Mouse (Mus musculus): ENCODE measurements around the gene Daw1.

Daw1 gene

GRCm38 (mm10) chr1:83187154-83187553 is 27.6 kb downstream of the Daw1 start:
- DNase-seq (ENCODE audit: low read depth, low spot score) = no peak

DNA sequence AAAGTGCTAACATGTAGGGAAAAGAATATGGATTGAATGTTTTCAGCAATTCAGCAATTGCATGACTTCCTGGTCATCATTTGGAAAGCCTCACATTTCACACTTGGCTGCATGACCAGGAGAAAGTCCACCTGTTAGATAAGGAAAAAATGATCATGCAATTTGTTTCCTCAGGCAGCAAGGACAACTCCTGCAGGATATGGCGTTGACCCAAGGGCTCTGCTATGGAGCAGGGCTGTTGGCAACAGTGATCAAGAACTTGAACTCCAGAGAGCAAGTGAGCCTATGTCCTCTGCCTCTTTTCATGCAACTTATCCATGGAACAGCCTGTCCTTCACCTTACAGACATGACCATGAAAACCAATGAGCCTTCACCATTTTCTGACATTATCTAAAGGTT is 50.4 kb downstream of the Daw1 start:
- no peak for DNase-seq (ENCODE audit: low read depth, low spot score)

- DNase-seq (ENCODE audit: low read depth, low spot score) = peak; percentile 24
Measured at GRCm38 (mm10) chr1:83218260-83218659, 58.7 kb downstream of the Daw1 start.

- DNase-seq (ENCODE audit: low read depth, low spot score) = peak; percentile 21
Measured at GRCm38 (mm10) chr1:83223072-83223471, 63.5 kb downstream of the Daw1 start.

DNA sequence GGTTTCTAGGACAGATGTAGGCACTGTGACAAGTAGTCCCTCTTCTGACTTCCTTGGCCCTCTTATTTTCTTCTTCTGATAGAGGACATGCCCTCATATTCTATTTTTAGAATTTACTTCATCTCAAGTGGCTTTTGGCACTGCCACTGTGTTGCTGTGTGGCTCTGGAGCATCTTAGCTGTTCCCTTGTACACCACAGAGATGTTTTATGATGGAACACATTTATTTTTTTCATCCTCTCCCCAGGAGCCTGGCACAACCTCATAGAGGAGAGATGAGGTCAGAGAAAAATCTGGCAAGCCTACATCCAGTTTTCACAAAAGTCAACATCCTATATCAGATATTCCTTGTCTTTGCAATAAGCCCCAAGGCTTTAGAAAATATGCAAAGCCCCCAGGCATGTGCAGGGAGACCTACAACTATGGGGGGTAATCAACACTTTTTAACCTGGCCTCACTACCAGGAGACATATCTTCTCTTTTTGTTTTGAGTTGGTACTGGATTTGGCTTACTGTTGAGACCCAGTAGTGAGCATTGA is 64.9 kb downstream of the Daw1 start:
- no peak for DNase-seq (ENCODE audit: low read depth, low spot score)

DNA sequence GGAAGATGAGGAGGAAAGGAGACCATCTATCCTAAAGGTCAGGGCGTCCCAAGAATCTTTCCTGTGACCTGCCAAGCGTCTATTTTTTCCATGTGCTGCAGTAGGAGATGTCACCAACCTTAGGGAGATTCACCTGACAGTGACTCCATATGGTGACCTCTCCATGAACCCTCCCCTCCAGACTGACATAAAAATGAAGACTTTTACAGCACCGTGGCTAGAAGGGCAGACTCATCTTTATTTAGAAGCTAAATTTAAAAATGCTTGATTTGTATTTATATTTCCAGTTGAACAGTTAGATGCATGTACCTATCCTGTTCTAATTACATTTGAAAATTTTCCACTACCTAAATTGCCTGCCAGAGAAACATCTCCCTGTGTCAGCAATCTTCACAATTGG is 68.4 kb downstream of the Daw1 start:
- DNase-seq (ENCODE audit: low read depth, low spot score) = no peak

GRCm38 (mm10) chr1:83248235-83248746 is 88.7 kb downstream of the Daw1 start:
- no peak for DNase-seq (ENCODE audit: low read depth, low spot score)

DNA sequence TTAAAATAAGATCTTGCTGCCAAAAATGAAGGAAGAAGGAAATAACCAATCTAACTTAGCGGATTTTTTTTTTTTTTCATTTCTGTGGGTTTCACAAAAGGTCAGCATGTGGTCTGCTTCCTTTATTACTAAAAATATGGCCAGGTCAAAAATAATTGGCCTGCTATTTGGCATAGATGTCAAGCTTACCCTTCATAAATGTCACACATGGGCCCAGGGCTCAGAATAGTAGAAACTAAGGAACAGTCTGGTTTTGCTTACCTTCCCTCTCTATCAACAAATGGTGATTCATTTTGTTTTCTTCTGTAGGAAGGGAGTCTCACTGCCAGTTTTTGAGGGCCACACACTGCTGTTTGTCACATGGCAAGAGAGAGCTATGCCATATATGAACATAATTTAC is 92.2 kb downstream of the Daw1 start:
- DNase-seq (ENCODE audit: low read depth, low spot score) = no peak

All from retina, postnatal 7 days (tissue).